Mouse (Mus musculus) Muller cell, postnatal 12 days (primary cell): ENCODE measurements around the gene 3110070M22Rik.
"Not testable (repeated sequence)": the region's sequence is repeated elsewhere in the genome, so short reads cannot be mapped to it uniquely, and the experiment has no call there.

Experiments
- DNase-seq: peaks from one replicate; pipeline ENCODE4 v3.0.0-alpha.2; 2015; ENCODE audit errors: inconsistent ontology term

3110070M22Rik gene

DNA sequence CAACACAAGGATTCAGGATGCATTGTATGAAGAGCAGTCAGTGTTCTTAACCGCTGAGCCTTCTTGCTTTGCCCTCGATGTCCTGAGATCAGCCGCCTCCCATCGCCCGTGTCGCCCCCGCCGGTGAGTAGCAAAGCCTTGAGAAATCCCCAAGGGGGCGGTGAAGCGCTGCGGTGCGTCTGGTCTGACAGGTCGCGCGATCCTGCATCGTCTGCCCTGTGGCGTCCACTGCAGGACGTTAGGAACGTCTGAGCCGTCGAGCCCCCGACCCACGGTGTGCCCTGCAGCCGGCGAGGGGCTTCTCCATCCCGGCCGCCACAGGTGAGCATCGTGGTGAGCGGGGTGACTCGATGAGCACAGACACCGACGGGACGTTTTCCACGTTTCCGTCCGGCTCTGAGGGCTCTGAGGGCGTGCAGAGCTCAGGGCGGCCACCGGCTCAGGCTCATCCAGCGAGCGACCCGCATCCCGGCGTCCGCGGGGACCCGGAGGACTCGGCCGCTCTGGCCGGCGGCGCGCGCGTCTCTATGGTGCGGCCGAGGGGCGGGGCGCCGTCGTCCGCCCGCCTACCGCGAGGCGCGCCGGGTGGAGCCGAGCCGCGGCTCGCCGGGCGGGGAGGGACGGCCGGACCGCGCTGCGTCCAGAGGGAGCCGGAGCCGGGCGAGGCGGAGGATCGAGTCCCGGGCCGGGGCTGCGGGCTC is at the start of gene 3110070M22Rik, which contains the start of gene Tmem267:
Gene 3110070M22Rik, minus strand, starts transcription at position 504 of the 701 bp plus-strand sequence.
Gene Tmem267, plus strand, starts transcription at position 160 of the 701 bp plus-strand sequence.
- peak; percentile 96 for DNase-seq

DNA sequence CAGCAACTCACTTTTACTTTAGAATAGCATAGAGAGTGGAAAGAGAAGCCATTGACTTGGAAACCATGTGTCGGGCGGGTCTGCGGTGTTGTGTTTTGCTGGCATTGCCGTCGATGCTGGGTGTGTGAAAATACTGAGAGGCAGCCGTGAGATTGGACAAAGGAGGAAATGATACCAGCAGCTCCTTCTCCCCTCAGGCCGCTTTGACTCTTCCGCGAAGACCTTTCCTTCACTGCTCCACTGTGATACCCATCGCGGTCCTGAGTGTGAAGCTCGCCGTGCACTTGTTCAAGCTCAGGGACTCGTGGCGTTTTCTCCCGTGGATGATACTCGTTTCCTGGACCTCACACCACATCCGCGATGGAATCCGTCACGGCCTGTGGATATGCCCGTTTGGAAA is 6.8 kb upstream of the 3110070M22Rik start:
- not testable (repeated sequence) for DNase-seq

DNA sequence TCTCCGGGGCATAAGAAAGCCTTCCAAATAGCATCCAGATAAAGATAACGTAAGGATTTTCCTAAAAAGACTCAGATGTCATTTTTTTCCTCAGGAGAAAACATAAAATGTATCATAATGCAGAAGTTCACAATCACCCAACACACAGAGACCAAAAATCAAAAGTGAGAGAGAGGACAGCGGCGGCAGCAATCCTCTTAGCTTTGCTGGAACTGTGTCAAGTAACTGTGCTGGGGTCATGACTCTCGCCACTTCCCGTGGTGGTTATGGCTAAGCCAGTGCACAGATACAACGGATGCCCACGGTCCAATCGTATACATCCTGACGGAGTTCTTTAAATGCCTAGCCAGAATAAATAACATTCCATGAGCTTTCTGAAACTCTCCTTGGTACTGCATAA is 3.9 kb upstream of the 3110070M22Rik start:
- DNase-seq, result not testable (repeated sequence)

DNA sequence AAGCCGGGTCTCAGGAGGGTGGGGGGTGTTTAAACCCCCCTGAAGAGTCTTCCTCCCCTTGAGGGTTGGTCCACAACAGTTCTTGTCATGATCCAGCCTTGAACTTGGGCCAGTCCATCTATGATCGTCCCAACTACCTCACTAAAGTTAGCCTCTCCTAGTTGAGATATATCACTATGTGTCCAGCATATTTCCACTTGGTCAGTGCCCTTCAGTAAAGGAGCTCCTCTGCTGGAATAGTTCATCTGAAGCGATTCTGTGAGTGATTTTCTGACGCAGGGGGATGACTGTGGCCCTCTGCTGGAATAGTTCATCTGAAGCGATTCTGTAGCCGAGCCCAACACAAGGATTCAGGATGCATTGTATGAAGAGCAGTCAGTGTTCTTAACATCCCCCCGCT is 829 bp downstream of the 3110070M22Rik start:
- DNase-seq, result no peak

DNA sequence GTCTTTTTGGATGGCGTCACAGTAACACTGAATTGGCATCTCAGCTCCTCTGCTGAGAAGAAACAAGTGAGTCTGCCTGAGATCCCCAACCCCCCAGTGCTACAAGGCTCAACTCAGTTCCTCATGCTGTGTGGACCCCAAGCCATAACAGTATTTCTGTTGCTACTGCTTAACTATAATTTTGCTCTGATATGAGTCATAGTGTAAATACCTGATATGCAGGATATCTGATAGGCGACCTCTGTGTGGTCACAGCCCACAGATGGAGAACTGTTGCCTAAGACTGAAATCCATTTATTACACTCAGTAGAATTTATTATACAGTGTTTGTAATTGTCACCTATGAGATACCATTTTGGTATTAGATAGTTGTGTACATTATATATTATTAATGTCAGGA is 10.4 kb downstream of the 3110070M22Rik start:
- no peak for DNase-seq

DNA sequence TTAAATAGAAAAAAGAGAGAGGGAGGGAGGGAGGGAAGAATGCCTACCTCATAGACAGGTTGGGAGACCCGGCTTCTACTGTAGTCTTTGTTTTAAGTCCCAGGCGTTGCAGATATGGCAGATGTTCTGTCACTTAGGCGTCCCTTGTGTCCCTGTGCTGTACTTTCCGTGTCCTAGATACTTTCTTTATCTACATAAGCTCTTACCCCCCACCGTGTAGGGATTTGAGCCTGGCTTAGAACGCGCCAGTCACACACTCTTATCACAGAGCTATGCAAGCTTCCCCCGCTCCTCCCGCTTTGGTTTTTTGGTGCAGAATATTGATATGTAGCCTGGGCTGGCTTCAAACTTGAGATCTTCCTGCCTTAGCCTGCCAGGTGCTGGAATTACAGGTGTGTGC is 11.6 kb downstream of the 3110070M22Rik start:
- DNase-seq, result no peak

DNA sequence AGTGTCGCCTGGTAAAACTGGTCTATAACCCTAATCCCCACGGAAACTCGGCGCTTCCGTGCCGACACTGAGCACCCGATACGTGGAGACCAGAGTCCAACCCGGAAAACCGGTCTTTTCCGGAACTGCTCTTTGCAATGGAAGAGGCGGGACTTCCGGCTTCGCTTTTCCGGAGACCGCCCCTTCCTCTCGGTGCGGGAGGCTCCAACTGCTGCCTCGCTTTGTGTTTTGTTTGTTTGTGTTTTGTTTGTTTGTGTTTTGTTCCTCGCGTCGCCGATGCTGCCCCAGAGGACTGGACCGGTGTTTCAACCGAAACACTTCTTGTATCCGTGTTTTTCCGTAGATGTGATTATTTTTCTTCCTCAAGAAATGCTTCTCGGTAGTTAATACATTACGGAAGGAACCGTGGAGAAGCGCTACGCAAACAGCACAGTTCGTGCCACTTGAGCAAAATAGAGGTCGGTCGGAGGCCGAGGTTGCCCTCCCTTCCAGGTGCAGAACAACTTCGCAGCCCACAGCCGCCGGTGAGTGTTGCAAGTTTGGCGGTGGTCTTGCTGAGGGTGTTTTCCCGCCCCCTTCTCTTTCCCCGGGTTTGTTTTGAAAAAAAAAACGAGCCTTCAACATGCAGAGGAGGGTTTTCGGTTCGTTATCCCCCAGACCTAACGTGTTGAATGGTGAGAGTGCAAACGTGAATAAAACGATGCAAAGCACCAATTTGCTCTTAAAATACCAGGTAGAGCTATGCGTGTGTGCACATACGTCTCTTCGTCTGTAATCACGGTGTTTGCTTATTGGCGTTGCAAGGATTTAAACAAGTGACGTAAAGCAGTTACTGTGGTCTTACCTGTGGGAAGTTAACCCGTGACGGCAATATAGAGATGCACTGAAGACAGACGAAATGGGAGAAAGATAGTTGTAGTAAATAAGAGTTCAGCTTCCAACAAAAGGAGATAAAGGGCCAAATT is 25.3 kb downstream of the 3110070M22Rik start, which contains the start of gene 4833420G17Rik:
Gene 4833420G17Rik, plus strand, starts transcription at position 173 of the 965 bp plus-strand sequence.
- DNase-seq, result peak; percentile 80

DNA sequence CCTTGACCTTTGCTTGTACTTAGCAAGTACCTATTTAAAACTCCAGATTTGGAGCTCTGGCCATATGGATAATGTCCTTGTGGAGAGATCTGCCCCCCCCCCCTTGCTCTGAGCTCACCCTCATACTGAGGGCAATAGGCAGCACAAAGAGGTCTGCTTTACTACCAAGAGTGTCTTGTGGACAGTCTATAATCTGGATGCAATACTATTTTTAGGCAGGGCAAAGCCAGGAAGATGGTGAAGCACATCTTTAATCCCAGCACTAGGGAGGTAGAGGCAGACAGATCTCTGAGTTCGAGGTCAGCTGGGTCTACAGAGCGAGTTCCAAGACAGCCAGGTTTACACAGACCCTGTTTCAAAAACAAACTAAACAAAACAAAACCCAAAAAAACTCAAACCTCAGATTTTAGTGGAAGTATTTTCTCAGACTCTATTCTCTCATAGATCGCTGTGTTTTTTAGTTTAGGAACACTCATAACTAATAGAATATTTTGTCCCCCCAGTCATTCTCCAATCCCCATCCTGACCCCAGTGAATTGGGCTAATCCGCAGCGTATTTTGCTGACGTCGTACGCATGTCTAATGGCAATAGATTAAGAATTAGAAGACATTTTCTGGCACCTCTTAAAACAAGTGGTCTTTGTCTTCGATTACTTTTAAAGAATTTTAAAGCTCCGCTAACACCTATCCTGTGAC is 26.1 kb downstream of the 3110070M22Rik start:
- DNase-seq, result no peak

DNA sequence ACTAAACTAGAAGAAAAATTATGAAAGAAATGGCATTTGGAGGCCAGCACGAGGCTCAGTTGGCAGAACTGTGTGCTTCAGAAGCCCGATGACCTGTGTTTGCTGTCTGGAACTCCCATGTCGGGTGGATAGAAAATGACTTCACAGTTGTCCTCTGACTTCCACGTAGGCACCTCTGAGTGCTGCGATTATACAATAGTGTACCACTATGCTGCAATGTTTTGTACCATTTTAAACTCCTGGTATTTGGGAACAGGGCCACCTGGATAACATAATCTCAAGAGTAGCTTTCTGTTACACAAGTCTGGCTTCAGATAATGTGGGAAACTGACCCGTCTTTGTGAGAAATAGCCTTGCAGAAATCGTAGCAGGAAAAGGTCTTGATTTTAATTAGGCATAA is 31.8 kb downstream of the 3110070M22Rik start:
- no peak for DNase-seq

DNA sequence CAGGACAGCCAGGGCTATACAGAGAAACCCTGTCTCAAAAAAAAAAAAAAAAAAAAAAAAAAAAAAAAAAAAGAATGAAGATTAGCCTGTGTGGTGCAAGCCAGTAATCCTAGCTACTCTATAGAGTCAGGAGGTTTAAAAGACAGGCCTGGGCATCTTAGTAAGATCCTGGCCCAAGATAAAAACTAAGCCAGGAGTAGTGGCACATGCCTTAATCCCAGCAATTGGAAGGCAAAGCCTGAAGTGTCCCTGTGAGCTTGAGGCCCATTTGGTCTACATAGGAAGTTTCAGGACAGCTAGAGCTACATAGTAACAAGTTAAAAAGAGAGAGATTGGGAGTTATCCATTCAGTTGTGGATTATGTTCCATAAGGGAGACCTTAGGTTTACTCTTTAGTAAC is 33.1 kb downstream of the 3110070M22Rik start:
- no peak for DNase-seq

DNA sequence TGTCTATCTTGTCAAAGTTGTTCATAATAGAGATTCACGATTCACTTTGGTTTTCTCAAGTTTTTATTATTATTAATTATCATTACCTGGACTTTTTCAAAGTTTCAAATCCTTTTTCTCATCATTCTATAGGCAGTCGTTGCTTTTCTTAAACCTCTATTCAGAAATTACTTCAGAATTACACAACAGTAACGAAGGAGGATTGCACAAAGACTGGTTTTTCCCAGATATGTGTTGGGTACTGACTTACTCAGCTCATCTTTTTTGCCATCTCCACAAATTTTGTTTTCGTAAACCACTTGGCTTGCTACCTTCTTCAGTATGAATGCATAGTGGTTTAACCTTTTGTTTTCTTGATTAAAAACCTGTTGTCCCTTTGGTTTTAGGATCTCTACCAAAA is 34.6 kb downstream of the 3110070M22Rik start:
- no peak for DNase-seq

DNA sequence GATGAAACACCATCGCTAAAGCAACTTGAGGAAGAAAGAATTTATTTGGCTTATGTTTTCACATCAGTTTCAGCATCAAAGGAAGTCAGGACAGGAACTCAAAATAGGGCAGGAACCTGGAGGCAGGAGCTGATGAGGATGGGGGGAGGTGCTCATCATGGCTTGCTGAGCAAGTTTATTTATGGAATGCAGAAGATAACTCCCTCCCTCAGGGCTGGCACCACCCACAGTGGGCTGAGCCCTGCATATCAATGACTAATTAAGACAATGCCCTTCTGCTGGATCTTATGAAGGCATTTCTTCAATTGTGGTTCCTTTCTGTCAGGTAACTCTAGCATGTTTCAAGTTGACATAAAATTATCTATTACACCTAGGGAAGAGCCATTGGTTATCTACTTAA is 45.9 kb downstream of the 3110070M22Rik start:
- DNase-seq, result no peak
